Mouse (Mus musculus) embryo, embryonic 10.5 days (tissue): Measurements from ENCODE around the gene Kpna2.
"Not testable (repeated sequence)": the region's sequence is repeated elsewhere in the genome, so short reads cannot be mapped to it uniquely, and the experiment has no call there.

ENCODE experiments used
- DNase-seq: peaks from one replicate; pipeline ENCODE4 v3.0.0-alpha.2; 2015; ENCODE audit warnings: low spot score

Kpna2 gene

GRCm38 (mm10) chr11:106999151-106999948, at the start of gene Kpna2:
Gene Kpna2 (minus strand): TSS chr11:106999541.
- DNase-seq = peak; percentile 95

DNA sequence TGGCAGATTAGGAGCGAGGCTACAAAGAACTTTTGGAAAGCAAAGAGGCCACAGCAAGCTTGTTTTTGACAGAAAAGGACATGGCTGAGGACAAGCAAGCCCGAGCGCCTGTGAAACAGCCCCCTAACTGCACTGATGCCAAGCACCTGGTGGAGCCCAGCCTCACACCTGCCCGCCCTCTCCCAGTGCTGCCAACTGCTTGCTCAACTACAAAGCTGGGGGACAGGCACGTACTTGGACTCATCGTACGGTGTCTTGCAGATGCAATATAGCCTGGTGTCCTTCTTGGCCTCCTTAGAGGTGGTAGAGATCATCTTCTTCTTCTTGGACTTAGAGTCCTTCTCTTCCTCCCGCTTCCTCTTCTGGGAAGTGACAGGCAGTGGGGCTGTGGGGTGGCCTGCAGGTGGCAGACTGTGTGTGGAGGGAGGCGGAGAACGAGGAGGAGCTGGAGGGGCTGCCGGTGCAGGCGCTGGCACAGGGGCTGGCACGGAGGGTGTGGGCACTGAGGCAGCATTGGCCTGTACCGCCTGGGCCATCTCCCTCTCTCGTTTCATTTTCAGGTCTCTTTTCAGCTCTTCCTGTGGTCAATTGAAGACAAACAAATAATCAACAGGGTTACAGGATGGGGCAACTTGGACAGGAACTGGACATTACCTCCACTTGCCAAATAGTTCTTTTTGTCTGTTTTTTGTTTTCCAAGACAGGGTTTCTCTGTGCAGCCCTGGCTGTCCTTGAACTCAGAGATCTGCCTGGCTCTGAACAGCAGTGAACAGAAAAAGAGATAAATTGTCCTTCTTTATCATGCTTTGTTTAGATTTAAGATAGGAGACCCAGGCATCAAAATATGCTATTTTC, 47.7 kb upstream of the Kpna2 start:
- DNase-seq = no peak

GRCm38 (mm10) chr11:107045546-107045945, 46.2 kb upstream of the Kpna2 start:
- DNase-seq = no peak

GRCm38 (mm10) chr11:107044321-107044720, 45.0 kb upstream of the Kpna2 start:
- DNase-seq = peak; percentile 84

- no peak for DNase-seq
These were observed 44.0 kb upstream of the Kpna2 start for GRCm38 (mm10) chr11:107043361-107043760.

GRCm38 (mm10) chr11:107041396-107041795, 42.1 kb upstream of the Kpna2 start:
- no peak for DNase-seq

DNA sequence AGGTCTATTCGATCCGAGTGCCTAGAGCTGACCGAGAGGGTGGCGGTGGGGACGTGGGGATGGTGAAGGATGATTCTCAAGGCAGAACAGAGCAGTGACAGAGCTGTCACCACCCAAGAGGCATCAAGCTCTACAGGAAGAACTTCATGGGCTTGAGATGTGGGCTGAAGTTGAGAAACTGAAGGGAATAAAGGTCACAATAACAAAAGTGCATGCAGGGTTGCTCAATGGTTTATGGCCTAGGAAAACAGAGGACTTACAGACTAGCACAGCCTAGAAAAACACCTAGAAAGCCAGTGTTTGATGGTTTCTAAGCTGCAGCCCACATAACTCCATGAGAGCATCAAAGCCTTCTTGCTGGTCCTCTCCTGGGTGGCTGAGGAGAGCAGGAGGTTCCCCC, 40.1 kb upstream of the Kpna2 start:
- DNase-seq = no peak

DNA sequence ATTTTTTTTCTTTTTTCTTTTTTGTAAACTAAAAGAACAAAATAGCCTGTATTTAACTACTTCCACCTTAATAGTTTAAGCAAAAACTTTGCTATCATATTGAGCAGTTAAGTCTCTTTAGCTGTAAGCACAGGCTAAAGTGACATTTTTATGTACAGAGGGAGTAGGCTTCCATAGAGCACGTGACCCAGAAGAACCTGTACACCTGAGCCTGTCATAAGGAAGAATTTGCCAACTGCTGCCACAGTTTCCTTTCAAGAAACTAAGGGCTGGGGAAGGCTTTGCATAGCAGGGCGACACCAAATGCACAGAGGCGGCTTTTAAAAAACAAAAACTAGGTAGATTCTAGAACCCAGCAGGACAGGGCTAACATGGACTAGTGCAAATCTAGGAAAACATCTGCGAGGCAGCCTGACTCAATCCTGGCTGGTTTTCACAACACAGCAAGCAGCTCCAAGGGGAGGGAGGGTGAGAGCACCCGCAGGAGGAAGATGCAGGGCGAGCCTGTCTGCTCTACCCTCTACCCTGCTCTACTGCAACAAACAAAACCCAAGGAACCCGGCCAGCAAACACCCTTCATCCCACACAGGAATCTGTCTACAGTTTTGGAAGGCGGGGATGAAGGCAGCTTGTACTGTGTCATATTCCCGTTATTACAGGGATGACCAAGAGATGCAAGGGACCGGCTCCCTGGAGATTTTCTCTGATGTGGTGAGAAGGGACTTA, 34.9 kb upstream of the Kpna2 start:
- DNase-seq = no peak

DNA sequence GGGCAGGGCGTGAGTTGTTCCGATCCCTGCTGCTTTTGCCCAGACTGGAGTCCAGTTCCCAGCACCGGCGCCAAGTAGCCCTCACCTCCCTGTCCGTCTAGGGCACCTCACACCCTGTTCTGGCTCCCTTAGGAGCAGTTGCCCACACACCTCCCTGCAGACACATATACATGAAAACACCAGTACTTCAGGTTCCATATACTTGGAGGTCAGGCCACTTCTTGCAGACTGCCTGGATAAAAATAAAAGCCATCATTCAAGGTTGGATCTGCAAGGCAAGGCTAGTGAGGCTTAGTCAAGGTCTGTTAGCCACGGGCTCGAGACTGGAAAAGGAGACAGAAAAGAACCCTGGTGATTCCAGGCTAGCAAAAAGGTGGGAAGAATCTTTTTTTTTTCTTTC, 32.3 kb upstream of the Kpna2 start:
- no peak for DNase-seq

DNA sequence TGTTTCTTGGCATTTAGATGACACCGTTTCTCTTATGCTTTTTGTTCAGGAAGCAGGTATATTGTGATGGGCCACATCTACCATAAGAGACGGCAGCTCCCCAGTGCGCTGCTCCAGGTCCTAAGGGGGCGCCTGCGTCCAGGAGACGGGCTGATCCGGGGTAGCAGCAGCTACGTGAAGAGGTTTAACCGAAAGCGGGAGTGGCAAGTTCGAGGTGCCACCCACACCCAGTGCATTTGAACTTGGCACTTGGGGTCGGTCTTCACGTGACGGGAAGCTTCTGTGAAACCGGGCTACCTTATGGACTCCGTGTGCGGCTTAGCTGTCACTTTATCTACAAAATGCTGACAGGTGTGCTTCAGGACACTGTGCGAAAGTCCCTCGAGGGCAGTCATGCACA, 30.2 kb upstream of the Kpna2 start:
- no peak for DNase-seq

GRCm38 (mm10) chr11:107028754-107029153, 29.4 kb upstream of the Kpna2 start:
- DNase-seq = no peak

GRCm38 (mm10) chr11:107028275-107028618, 28.9 kb upstream of the Kpna2 start:
- no peak for DNase-seq

- DNase-seq = peak; percentile 93
These were observed 28.3 kb upstream of the Kpna2 start for GRCm38 (mm10) chr11:107027431-107028274.

- peak; percentile 74 for DNase-seq
These were observed 27.5 kb upstream of the Kpna2 start for GRCm38 (mm10) chr11:107026554-107027430.

DNA sequence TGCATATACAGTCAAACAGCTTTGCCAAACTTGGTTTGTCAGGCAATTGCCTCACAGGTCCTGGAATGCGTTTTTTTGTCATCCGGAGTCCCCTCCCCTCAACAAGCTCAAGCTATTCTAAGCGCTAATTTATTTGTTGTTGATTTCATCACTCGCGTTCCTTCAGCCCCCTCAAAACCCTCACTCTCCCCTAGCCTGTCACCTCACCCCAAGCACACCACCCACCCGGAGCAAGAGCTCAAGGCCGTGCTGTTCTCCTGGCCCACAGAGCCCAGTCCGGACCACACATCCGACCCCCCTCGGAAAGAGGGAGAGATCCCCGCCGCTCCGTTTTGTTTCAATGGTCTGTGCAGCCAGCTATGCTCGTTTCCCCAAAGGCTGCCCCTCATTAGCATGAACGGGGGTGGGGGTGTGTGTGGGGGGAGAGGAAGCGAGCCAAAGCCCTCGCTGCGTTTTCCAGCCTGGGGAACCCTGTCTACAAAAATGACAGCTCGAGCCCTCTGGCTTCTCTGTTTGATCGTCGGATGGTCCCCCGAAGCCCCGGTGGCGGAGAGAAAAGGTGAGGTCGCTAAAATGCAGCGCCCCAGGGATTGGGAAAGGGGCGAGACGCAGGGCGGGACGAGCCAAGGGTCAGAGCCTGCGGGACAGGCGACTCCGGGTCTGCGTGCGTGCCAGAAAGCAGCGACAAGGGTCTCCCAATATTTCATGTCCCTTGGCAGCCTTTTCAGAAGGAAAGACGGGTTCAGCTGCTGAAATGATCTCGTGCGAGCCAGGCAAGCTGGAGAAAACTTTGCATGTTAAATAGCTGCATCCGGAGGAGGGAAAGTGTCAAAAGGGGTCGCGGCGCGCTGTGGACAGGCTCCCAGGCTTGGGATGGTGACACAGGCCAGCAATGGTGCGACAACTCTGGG, 26.3 kb upstream of the Kpna2 start, which contains the start of gene 1810010H24Rik:
Gene 1810010H24Rik, plus strand, starts transcription at position 271 of the 911 bp plus-strand sequence.
- DNase-seq = peak; percentile 66

DNA sequence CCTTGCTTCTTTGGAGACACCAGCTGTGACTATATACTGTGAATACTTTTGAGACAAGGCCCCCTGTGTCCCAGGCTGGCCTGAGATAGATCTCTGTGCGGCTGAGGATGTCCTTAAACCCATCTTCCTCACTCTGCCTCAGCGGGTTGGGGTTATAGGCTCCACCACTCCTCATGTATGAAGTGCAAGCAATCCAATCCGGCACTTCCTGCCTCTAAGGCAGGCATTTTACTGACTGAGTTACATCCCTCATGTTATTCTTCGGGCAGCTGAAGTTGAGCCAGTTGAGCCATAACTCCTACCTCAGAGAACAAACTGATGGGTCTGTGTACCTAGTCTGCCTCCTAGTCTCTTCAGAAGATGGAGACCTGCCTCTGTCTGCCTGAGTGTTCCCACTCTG, 25.1 kb upstream of the Kpna2 start:
- DNase-seq = peak; percentile 22

DNA sequence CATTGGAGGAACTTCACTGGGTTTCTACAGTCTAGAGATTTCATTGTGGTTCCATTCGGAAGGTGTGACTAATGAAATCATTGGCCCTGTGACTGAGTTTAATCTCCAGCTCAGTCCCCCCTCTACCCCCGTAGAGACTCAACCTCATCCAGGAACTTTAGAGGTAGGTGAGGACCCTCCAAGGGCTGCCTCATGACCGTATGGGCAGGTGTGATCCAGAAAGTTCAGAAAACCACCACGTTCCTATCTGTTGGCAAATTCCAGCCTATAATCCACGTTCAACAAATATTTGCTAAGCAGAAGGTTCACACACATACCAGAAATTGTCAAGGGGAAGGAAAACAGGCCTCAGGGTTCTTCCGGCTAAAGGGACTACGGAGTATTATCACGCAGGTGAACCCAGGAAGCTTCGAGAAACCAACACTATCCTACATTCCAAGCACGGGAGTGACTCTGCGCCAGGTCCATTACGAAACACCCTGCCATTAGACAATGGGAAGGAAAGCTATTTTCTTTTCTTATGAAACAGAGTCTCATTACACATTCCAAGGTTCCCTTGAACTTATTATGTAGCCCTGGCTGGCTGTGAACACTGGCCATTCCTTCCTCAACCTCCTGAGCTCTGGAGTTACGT, 22.8 kb upstream of the Kpna2 start:
- no peak for DNase-seq

DNA sequence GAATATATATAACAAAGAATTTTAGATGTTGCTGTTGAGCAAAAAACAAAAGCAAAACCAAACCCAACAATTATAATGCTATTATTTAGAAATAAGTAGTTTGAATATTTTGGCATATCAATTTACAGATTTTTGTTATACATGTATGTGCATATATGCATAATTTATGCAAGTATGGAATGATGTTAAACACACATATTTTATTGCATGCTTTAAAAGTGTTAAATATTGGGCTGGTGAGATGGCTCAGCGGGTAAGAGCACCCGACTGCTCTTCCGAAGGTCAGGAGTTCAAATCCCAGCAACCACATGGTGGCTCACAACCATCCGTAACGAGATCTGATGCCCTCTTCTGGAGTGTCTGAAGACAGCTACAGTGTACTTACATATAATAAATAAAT, 20.4 kb upstream of the Kpna2 start:
- DNase-seq = not testable (repeated sequence)

- DNase-seq = no peak
These were observed 20.0 kb upstream of the Kpna2 start for GRCm38 (mm10) chr11:107019318-107019717.
